Mouse (Mus musculus) MEL (cell line): ENCODE data around the gene Klf3. TPM values are rescaled to one million over a fixed set of nuclear protein-coding genes. Genes with fewer than 3 reads are reported as not detected.

Experiments
- DNase-seq: peaks from one replicate; pipeline ENCODE4 v3.0.0; 2011; ENCODE audit warnings: low read depth, low spot score
- H3K27ac ChIP-seq: 2 replicates; pipeline ENCODE4 v1.5.1; 2012; ENCODE audit warnings: low read depth, mild to moderate bottlenecking, control low read depth, low read length, moderate library complexity; ENCODE audit not compliant: control insufficient read depth
- H3K27me3 ChIP-seq, 2 experiments: fragments of 150-350 bp in 1 of 2; sonication (generic) in 1 of 2; 2 replicates each; pipeline ENCODE4 v1.6.1; 2012; ENCODE audit warnings: low read length in 2 of 2, mild to moderate bottlenecking in 2 of 2, improper control_type of control experiment in 1 of 2, moderate library complexity in 1 of 2; ENCODE audit not compliant: insufficient read depth in 2 of 2, control insufficient read depth in 1 of 2
- H3K36me3 ChIP-seq, 2 experiments: 2 replicates each; pipeline ENCODE4 v1.6.1; 2012 to 2014; ENCODE audit warnings: low read length in 2 of 2, improper control_type of control experiment in 1 of 2, inconsistent platforms in 1 of 2, mild to moderate bottlenecking in 1 of 2; ENCODE audit not compliant: insufficient read depth in 2 of 2, control insufficient read depth in 1 of 2
- H3K4me1 ChIP-seq, 2 experiments: fragments of 150-350 bp in 1 of 2; sonication (generic) in 1 of 2; 2 replicates each; pipeline ENCODE4 v1.6.1; 2012; ENCODE audit warnings: low read length in 2 of 2, improper control_type of control experiment in 1 of 2, mild to moderate bottlenecking in 1 of 2; ENCODE audit not compliant: insufficient read depth in 2 of 2, control insufficient read depth in 1 of 2
- H3K4me3 ChIP-seq, 2 experiments: fragments of 150-350 bp in 1 of 2; sonication (generic) in 1 of 2; 2 replicates each; pipeline ENCODE4 v1.5.1; 2012; ENCODE audit warnings: low read depth in 2 of 2, low read length in 2 of 2, mild to moderate bottlenecking in 2 of 2, moderate library complexity in 2 of 2, control low read depth in 1 of 2, improper control_type of control experiment in 1 of 2; ENCODE audit not compliant: control insufficient read depth in 1 of 2, insufficient read depth in 1 of 2
- H3K79me2 ChIP-seq: 2 replicates; pipeline ENCODE4 v1.6.1; 2012; ENCODE audit warnings: mild to moderate bottlenecking, low read length, moderate library complexity; ENCODE audit not compliant: control insufficient read depth, poor library complexity, insufficient read depth
- H3K9ac ChIP-seq: 2 replicates; pipeline ENCODE4 v1.6.1; 2012; ENCODE audit warnings: low read depth, mild to moderate bottlenecking, control low read depth, low read length, moderate library complexity; ENCODE audit not compliant: control insufficient read depth, poor library complexity, severe bottlenecking
- H3K9me3 ChIP-seq: fragments of 150-350 bp; sonication (generic); replicated peaks from 2 replicates; pipeline ENCODE4 v1.6.1; 2012; ENCODE audit warnings: mild to moderate bottlenecking, low read length, improper control_type of control experiment, moderate library complexity; ENCODE audit not compliant: insufficient read depth
- CHD1 ChIP-seq: IDR thresholded peaks from 2 replicates; pipeline ENCODE4 v1.6.1; 2012; ENCODE audit warnings: low read depth, mild to moderate bottlenecking, inconsistent platforms, low read length, improper control_type of control experiment
- CTCF ChIP-seq, 3 experiments: IDR thresholded peaks in 2 of 3; conservative IDR thresholded peaks in 1 of 3; 2 replicates each; pipeline ENCODE4 v1.5.1; 2011 to 2012; ENCODE audit warnings: low read length in 3 of 3, low read depth in 2 of 3, mild to moderate bottlenecking in 2 of 3, improper control_type of control experiment in 1 of 3, inconsistent platforms in 1 of 3, mixed read lengths in 1 of 3, moderate library complexity in 1 of 3; ENCODE audit not compliant: control insufficient read depth in 1 of 3, insufficient read depth in 1 of 3, poor library complexity in 1 of 3, severe bottlenecking in 1 of 3
- E2F4 ChIP-seq: IDR thresholded peaks from 2 replicates; pipeline ENCODE4 v1.6.1; 2011; ENCODE audit warnings: low read depth, low read length, improper control_type of control experiment, borderline replicate concordance
- EP300 ChIP-seq, 2 experiments: IDR thresholded peaks; 2 replicates each; pipeline ENCODE4 v1.6.1; 2011; ENCODE audit warnings: improper control_type of control experiment in 2 of 2, low read length in 2 of 2, low read depth in 1 of 2, mild to moderate bottlenecking in 1 of 2
- ETS1 ChIP-seq: IDR thresholded peaks from 2 replicates; pipeline ENCODE4 v1.6.1; 2012; ENCODE audit warnings: low read depth, mild to moderate bottlenecking, inconsistent platforms, low read length, improper control_type of control experiment, moderate library complexity
- GABPA ChIP-seq: IDR thresholded peaks from 2 replicates; pipeline ENCODE4 v1.6.1; 2012; ENCODE audit warnings: low read depth, mild to moderate bottlenecking, inconsistent platforms, low read length, improper control_type of control experiment, moderate library complexity
- GATA1 ChIP-seq: IDR thresholded peaks from 2 replicates; pipeline ENCODE4 v1.6.1; 2011; ENCODE audit warnings: low read depth, low read length, improper control_type of control experiment
- HCFC1 ChIP-seq: IDR thresholded peaks from 2 replicates; pipeline ENCODE4 v1.6.1; 2012; ENCODE audit warnings: low read depth, mild to moderate bottlenecking, inconsistent platforms, low read length, improper control_type of control experiment, moderate library complexity
- JUND ChIP-seq: IDR thresholded peaks from 2 replicates; pipeline ENCODE4 v1.6.1; 2011; ENCODE audit warnings: low read depth, mild to moderate bottlenecking, improper control_type of control experiment, low read length
- KAT2A ChIP-seq: conservative IDR thresholded peaks from 2 replicates; pipeline ENCODE4 v1.6.1; 2012; ENCODE audit warnings: low read depth, low read length, improper control_type of control experiment, inconsistent platforms
- MAFK ChIP-seq: IDR thresholded peaks from 2 replicates; pipeline ENCODE4 v1.6.1; 2011; ENCODE audit warnings: low read depth, mild to moderate bottlenecking, low read length, improper control_type of control experiment, borderline replicate concordance
- MAZ ChIP-seq: IDR thresholded peaks from 2 replicates; pipeline ENCODE4 v1.6.1; 2012; ENCODE audit warnings: low read depth, mild to moderate bottlenecking, inconsistent platforms, low read length, improper control_type of control experiment
- MXI1 ChIP-seq: IDR thresholded peaks from 2 replicates; pipeline ENCODE4 v1.6.1; 2011; ENCODE audit warnings: mild to moderate bottlenecking, low read depth, low read length, improper control_type of control experiment
- MYC ChIP-seq: IDR thresholded peaks from 2 replicates; pipeline ENCODE4 v1.6.1; 2011; ENCODE audit warnings: low read depth, mild to moderate bottlenecking, low read length, improper control_type of control experiment, moderate library complexity
- RCOR1 ChIP-seq: IDR thresholded peaks from 2 replicates; pipeline ENCODE4 v1.6.1; 2012; ENCODE audit warnings: low read depth, mild to moderate bottlenecking, inconsistent platforms, low read length, improper control_type of control experiment
- SIN3A ChIP-seq: IDR thresholded peaks from 2 replicates; pipeline ENCODE4 v1.6.1; 2012; ENCODE audit warnings: low read length, improper control_type of control experiment, inconsistent platforms
- SMC3 ChIP-seq: IDR thresholded peaks from 2 replicates; pipeline ENCODE4 v1.6.1; 2011; ENCODE audit warnings: low read depth, low read length, improper control_type of control experiment
- TBP ChIP-seq: IDR thresholded peaks from 2 replicates; pipeline ENCODE4 v1.8.0; 2011; ENCODE audit warnings: low read depth, low read length, improper control_type of control experiment
- UBTF ChIP-seq: IDR thresholded peaks from 2 replicates; pipeline ENCODE4 v1.6.1; 2012; ENCODE audit warnings: low read depth, mild to moderate bottlenecking, inconsistent platforms, low read length, improper control_type of control experiment, moderate library complexity, borderline replicate concordance; ENCODE audit not compliant: insufficient read depth
- ZC3H11A ChIP-seq: IDR thresholded peaks from 2 replicates; pipeline ENCODE4 v1.6.1; 2012; ENCODE audit warnings: low read depth, mild to moderate bottlenecking, inconsistent platforms, low read length, improper control_type of control experiment
- ZNF384 ChIP-seq: IDR thresholded peaks from 2 replicates; pipeline ENCODE4 v1.6.1; 2012; ENCODE audit warnings: low read depth, mild to moderate bottlenecking, inconsistent platforms, low read length, improper control_type of control experiment
- polyA plus RNA-seq, 2 experiments: library from polyadenylated mRNA; stranded (reverse) in 1 of 2; unstranded in 1 of 2; fragments of >175 nt in 1 of 2; fragments of >200 nt in 1 of 2; gene quantifications; 2 replicates each; pipeline versions ENCODE4 v1.2.1 to v1.2.4; 2012; ENCODE audit warnings: low replicate concordance in 2 of 2, low read depth in 1 of 2; ENCODE audit not compliant: insufficient read length in 2 of 2, insufficient read depth in 1 of 2, missing spikeins in 1 of 2
- total RNA-seq: library from RNA; depleted of rRNA; stranded (reverse); fragments of 300-350 nt; gene quantifications from 2 replicates; pipeline ENCODE4 v1.2.3, GENCODE M21; 2012

Klf3 gene
- total and polyA plus RNA-seq, 3 experiments = 7.1 to 72.2 (median 39.7) TPM

- peaks cover 25% of the 10 kb centered on the region for H3K79me2 ChIP-seq
- no peaks in the 10 kb centered on the region for H3K27me3 ChIP-seq
- H3K9ac ChIP-seq = peak overlapping the region; percentile 79
- H3K4me3 ChIP-seq = peak overlapping the region; percentile 47 to 62
- TF ChIP-seq SIN3A = peak; percentile 82
- no peak for TF ChIP-seq KAT2A
- TF ChIP-seq EP300 (IDR thresholded peaks at IDR 0.05; ENCODE audit: low read depth in 1 of 2, low read length in 2 of 2) = peak in 1 of 2 experiments; percentile 33; a peak in 1 of 4 replicates
- no peak; the same call in 1 of the 2 replicates for TF ChIP-seq ETS1
- TF ChIP-seq E2F4 = no peak
- TF ChIP-seq JUND = 0 out of 2 replicates have a peak, but pooled peaks have one; percentile 22
- peak; percentile 80 for TF ChIP-seq ZNF384
- TF ChIP-seq GABPA = no peak
- TF ChIP-seq CTCF (IDR thresholded peaks at IDR 0.05 in 2 of 3, conservative IDR thresholded peaks at IDR 0.05 in 1 of 3; ENCODE audit: control insufficient read depth in 1 of 3, insufficient read depth in 1 of 3, low read depth in 2 of 3, low read length in 3 of 3, poor library complexity in 1 of 3, severe bottlenecking in 1 of 3) = peak; percentile 83 to 98 (median 89)
- peak; percentile 56; the same call in 1 of the 2 replicates for TF ChIP-seq MYC
- no peak for TF ChIP-seq RCOR1
- peak; percentile 99 for TF ChIP-seq ZC3H11A
- peak; percentile 50; the same call in 1 of the 2 replicates for TF ChIP-seq TBP
- 0 out of 2 replicates have a peak, but pooled peaks have one; percentile 46 for TF ChIP-seq MAZ
- peak; percentile 71; the same call in 1 of the 2 replicates for TF ChIP-seq MXI1
- peak; percentile 99 for TF ChIP-seq SMC3
- 0 out of 2 replicates have a peak, but pooled peaks have one; percentile 16 for TF ChIP-seq GATA1
- peak; percentile 78; the same call in 1 of the 2 replicates for TF ChIP-seq CHD1
- H3K36me3 ChIP-seq = peaks cover under 1 to 23% of the 10 kb centered on the region in 2 experiments; a peak in 3 of 4 replicates
- peaks cover 0 to 26% of the 10 kb centered on the region in 2 experiments; a peak in 2 of 4 replicates for H3K4me1 ChIP-seq
- peak overlapping the region; percentile 99 for H3K27ac ChIP-seq
- no peaks in the 10 kb centered on the region for H3K9me3 ChIP-seq
- peak; percentile 97 for DNase-seq
Measured at GRCm38 (mm10) chr5:64813361-64813760, 10.2 kb downstream of the Klf3 start.

GRCm38 (mm10) chr5:64814416-64814815, 11.2 kb downstream of the Klf3 start:
- no peak overlapping the region for H3K4me3 ChIP-seq
- H3K36me3 ChIP-seq = peaks cover 6 to 18% of the 10 kb centered on the region in 2 experiments
- no peak for TF ChIP-seq UBTF
- TF ChIP-seq GATA1 = no peak
- no peak for TF ChIP-seq CHD1
- no peak for TF ChIP-seq EP300 (IDR thresholded peaks at IDR 0.05; ENCODE audit: low read depth in 1 of 2, low read length in 2 of 2)
- TF ChIP-seq SMC3 = no peak
- no peak for TF ChIP-seq MAFK
- no peak for TF ChIP-seq RCOR1
- TF ChIP-seq MAZ = no peak
- no peak for TF ChIP-seq JUND
- TF ChIP-seq HCFC1 = no peak
- TF ChIP-seq, all 39 proteins: peak for 0
- DNase-seq = no peak
- Histone ChIP-seq H3K4me1 (peaks cover 0 to 15% of the 10 kb centered on the region in 2 experiments; a peak in 2 of 4 replicates), H3K27me3 (no peaks in the 10 kb centered on the region), H3K27ac (no peak overlapping the region), H3K79me2 (peaks cover 16% of the 10 kb centered on the region), H3K9me3 (no peaks in the 10 kb centered on the region), H3K9ac (no peak overlapping the region)
